Mouse (Mus musculus): Measurements from ENCODE around the gene Gpr157. TPM values are rescaled to one million over a fixed set of nuclear protein-coding genes. Genes with fewer than 3 reads are reported as not detected.
A peak's percentile ranks its signal among the peaks of the same experiment; 100 is the strongest.

The Gpr157 gene
- polyA plus RNA-seq, 1 experiment = 5.1 TPM

DNA sequence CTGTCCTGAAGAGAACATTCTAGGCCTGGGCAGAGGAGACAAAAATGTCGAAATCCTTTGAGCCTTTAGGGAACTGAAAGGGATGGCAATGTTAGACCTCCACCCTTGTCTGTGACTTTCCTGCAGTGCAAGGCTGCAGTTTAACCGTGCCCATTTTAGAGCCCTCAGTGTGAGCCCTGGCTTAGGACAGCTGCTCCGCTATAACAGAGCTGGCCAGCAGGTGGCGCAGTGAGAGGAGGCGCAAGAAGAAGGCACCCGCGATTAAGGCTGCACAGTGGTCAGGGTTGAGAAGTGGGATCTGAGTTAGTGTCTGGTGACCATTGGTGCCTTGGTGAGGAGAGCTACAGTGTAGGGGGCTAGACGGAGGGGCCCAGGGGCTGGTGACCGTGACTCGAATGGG is 49.5 kb downstream of the Gpr157 start:
- H3K4me3 ChIP-seq (ENCODE audit: insufficient read depth, low read length) = no peak overlapping the region
- H3K27ac ChIP-seq (ENCODE audit: insufficient read depth, low read depth, low read length) = no peak overlapping the region
- peaks cover 10% of the 10 kb centered on the region for H3K4me1 ChIP-seq (ENCODE audit: control insufficient read depth, insufficient read depth, low read length)
- TF ChIP-seq POLR2A (IDR thresholded peaks at IDR 0.05; ENCODE audit: borderline replicate concordance, low read depth, low read length) (no peak), CTCF (IDR thresholded peaks at IDR 0.05; ENCODE audit: low read depth, low read length) (peak; percentile 91)

DNA sequence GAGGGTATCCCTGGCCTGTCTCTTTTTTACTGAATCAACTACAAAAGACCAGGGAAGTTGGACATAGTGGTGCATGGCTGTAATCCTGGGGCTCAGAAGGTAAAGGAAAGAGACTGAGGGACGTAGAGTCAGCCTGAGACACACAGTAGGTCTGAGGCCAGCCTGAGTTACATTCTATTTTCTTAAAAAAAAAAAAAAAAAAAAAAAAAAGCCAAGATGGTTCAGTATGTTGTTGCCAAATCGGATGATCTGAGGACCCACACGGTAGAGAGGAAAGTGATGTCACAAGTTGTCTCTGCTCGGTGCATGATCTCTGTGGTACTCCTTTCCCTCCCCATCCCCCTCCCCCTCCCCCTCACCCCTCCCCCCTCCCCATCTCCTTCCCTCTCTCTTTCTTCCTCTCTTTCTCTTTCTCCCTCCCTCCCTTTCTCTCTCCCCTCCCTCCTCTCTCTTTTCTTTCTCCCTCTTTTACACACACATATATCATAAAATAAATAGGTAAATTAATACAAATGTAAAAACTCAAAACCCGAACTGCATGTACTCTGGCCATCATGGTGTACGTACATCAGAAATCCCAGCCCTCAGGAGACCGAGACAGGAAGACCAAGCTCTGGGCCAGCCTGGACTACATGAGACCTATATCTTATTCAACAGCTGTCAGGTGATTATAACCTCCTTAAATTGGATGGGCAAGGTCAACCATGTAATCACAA is 50.4 kb downstream of the Gpr157 start:
- Histone ChIP-seq H3K4me1 (ENCODE audit: control insufficient read depth, insufficient read depth, low read length) (peaks cover 10% of the 10 kb centered on the region), H3K4me3 (ENCODE audit: insufficient read depth, low read length) (no peak overlapping the region), H3K27ac (ENCODE audit: insufficient read depth, low read depth, low read length) (no peak overlapping the region)
- TF ChIP-seq CTCF (IDR thresholded peaks at IDR 0.05; ENCODE audit: low read depth, low read length) (no peak), POLR2A (IDR thresholded peaks at IDR 0.05; ENCODE audit: borderline replicate concordance, low read depth, low read length) (no peak)

DNA sequence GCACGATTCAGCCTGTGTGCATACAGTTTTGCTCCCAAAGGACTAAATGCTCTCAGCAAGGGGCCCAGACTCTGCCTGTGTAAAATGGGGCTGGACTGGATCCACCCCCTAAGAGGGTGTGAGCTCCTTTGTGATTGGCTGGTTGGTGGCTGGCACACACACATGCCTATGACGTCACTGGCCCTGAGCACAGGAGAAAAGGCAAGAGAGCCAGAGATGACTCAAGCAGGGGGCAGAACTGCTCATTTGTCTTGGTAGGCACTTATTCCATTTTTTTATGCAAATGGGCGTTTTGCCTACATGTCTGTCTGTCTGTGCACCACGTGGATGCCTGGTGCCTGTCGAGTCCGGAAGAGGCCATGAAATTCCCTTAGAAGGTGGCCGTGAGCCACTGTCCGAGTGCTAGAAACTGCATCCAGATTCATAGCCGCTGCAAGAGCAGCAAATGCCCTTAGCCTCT is 50.9 kb downstream of the Gpr157 start:
- Histone ChIP-seq H3K4me1 (ENCODE audit: control insufficient read depth, insufficient read depth, low read length) (peaks cover 10% of the 10 kb centered on the region), H3K27ac (ENCODE audit: insufficient read depth, low read depth, low read length) (no peak overlapping the region), H3K4me3 (ENCODE audit: insufficient read depth, low read length) (peak overlapping the region; percentile 22)
- no peak for TF ChIP-seq POLR2A (IDR thresholded peaks at IDR 0.05; ENCODE audit: borderline replicate concordance, low read depth, low read length)
- no peak for TF ChIP-seq CTCF (IDR thresholded peaks at IDR 0.05; ENCODE audit: low read depth, low read length)

DNA sequence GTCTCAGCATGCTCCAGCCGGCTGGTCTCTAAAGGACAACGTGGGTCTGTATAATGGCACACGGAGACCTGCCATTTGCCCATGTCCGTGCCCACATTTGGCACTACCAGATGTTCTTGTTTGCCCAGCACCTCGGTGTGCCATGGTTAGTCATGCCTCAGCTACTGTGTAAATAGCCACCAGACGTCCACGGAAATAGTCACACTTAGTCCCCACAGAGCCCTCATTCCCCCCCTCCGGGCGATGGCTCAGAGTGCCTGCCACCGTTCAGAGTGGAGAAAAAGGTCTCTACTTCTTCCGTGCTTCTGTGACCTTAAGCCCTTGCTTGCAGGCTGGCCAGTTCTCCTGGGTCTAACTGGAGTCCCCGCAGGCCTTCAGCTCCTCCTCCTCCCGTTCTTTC is 51.9 kb downstream of the Gpr157 start:
- H3K27ac ChIP-seq (ENCODE audit: insufficient read depth, low read depth, low read length) = no peak overlapping the region
- no peak for TF ChIP-seq POLR2A (IDR thresholded peaks at IDR 0.05; ENCODE audit: borderline replicate concordance, low read depth, low read length)
- TF ChIP-seq CTCF (IDR thresholded peaks at IDR 0.05; ENCODE audit: low read depth, low read length) = no peak
- no peak overlapping the region for H3K4me3 ChIP-seq (ENCODE audit: insufficient read depth, low read length)
- H3K4me1 ChIP-seq (ENCODE audit: control insufficient read depth, insufficient read depth, low read length) = peaks cover 10% of the 10 kb centered on the region

DNA sequence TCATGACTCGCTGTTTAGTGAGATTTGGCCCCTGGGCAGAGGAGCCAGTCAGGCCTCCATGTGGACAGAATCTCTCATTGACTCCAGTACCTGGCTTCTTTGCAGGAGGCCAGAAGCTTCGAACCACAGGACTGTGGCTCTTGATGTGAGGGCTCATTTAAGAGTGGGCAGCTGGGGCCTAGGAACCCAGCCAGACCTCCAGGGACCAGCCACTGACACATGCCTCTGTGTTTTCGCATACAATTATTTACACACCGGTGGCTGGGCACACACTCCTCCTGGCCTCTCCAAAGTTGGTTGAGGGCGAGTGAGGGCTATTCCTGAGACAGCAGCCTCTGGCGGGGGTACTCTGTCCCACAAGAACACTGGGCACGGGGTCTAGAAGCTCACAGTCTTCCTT is 53.2 kb downstream of the Gpr157 start:
- no peak overlapping the region for H3K4me3 ChIP-seq (ENCODE audit: insufficient read depth, low read length)
- H3K27ac ChIP-seq (ENCODE audit: insufficient read depth, low read depth, low read length) = no peak overlapping the region
- H3K4me1 ChIP-seq (ENCODE audit: control insufficient read depth, insufficient read depth, low read length) = peaks cover 10% of the 10 kb centered on the region
- TF ChIP-seq POLR2A (IDR thresholded peaks at IDR 0.05; ENCODE audit: borderline replicate concordance, low read depth, low read length) = no peak
- no peak for TF ChIP-seq CTCF (IDR thresholded peaks at IDR 0.05; ENCODE audit: low read depth, low read length)

DNA sequence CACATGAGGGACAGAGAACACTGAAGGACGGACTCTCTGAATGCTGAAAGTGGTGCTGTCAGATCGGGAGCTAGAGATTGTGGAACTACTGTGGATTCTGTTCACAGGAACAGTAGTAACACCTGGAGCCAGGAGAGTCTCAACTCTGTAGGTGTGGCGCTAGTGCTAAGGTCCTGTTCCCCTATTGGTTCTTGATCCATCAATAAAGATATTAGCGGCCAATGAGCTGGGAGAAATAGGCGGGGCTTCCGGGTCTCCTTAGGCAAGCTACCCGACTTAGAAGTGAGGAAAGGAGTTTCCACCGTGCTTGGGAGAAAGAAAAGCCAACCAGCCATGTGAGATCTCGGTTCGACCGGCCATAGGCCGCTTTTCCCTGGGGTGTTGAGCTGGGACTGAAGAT is 57.1 kb downstream of the Gpr157 start:
- H3K27ac ChIP-seq (ENCODE audit: insufficient read depth, low read depth, low read length) = no peak overlapping the region
- no peak overlapping the region for H3K4me3 ChIP-seq (ENCODE audit: insufficient read depth, low read length)
- TF ChIP-seq CTCF (IDR thresholded peaks at IDR 0.05; ENCODE audit: low read depth, low read length) (no peak), POLR2A (IDR thresholded peaks at IDR 0.05; ENCODE audit: borderline replicate concordance, low read depth, low read length) (no peak)
- peaks cover 2% of the 10 kb centered on the region for H3K4me1 ChIP-seq (ENCODE audit: control insufficient read depth, insufficient read depth, low read length)

DNA sequence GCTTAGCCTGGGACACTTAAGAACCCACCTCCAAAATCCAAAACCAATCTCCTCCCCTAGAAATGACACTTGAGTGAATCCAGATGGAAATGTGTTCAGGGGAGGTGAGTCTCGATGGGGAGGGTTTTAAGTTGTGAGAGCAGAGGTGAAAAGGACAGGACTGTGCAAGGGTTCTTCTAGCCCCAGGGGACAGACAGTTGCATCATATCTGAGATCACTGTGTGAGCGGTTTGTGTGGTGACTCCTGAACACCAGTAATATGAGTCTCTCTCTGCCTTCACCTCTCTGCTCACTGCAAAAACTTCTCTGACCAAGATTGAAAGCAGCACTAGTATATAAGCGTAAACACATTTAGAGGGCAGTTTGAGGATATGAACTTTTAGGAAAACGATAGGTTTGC is 59.1 kb downstream of the Gpr157 start:
- Histone ChIP-seq H3K4me1 (ENCODE audit: control insufficient read depth, insufficient read depth, low read length) (peaks cover 5% of the 10 kb centered on the region), H3K27ac (ENCODE audit: insufficient read depth, low read depth, low read length) (no peak overlapping the region), H3K4me3 (ENCODE audit: insufficient read depth, low read length) (no peak overlapping the region)
- TF ChIP-seq POLR2A (IDR thresholded peaks at IDR 0.05; ENCODE audit: borderline replicate concordance, low read depth, low read length) (no peak), CTCF (IDR thresholded peaks at IDR 0.05; ENCODE audit: low read depth, low read length) (no peak)

DNA sequence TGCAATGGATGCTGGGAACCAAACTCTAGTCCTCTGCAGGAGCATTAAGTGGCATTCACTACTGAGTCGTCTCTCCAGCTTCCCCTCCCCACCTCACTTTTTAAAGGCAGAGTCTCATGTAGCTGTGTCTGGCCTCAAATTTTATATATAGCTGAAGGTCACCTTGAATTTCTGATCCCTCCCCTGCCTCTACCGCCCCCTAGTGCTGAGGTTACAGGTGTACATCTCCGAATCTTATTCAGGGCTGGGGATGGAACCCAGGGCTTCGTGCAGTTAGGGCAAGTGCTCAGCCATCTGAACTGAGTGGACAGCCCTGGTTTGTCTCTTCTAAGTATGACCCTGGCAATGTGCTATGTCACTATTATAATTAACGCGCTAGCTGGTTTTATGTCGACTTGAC is 63.9 kb downstream of the Gpr157 start:
- Histone ChIP-seq H3K27ac (ENCODE audit: insufficient read depth, low read depth, low read length) (no peak overlapping the region), H3K4me1 (ENCODE audit: control insufficient read depth, insufficient read depth, low read length) (peaks cover 14% of the 10 kb centered on the region), H3K4me3 (ENCODE audit: insufficient read depth, low read length) (no peak overlapping the region)
- TF ChIP-seq CTCF (IDR thresholded peaks at IDR 0.05; ENCODE audit: low read depth, low read length) = 0 out of 2 replicates have a peak, but pooled peaks have one; percentile 17
- no peak for TF ChIP-seq POLR2A (IDR thresholded peaks at IDR 0.05; ENCODE audit: borderline replicate concordance, low read depth, low read length)

DNA sequence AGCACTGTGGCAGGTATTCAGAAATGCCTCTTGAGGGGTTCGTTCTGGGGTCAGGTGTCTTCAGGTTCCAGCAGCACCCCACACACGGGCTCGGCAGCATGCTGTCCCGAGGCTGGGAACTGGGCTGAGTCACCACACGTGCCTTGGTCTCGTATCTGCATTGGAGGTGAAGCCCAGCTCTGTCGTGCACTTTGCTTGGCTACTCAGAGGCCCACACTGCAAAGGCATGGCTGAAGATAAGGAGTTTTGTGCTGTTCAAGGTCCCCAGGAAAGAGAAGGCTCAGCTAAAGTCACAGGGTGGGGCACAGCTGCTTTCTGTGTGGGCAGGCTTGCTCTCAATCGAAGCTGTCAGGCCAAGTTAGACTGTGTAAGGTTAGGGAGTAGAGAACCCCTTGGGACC is 65.3 kb downstream of the Gpr157 start:
- Histone ChIP-seq H3K4me3 (ENCODE audit: insufficient read depth, low read length) (no peak overlapping the region), H3K4me1 (ENCODE audit: control insufficient read depth, insufficient read depth, low read length) (peaks cover 14% of the 10 kb centered on the region), H3K27ac (ENCODE audit: insufficient read depth, low read depth, low read length) (no peak overlapping the region)
- TF ChIP-seq POLR2A (IDR thresholded peaks at IDR 0.05; ENCODE audit: borderline replicate concordance, low read depth, low read length) (no peak), CTCF (IDR thresholded peaks at IDR 0.05; ENCODE audit: low read depth, low read length) (no peak)

DNA sequence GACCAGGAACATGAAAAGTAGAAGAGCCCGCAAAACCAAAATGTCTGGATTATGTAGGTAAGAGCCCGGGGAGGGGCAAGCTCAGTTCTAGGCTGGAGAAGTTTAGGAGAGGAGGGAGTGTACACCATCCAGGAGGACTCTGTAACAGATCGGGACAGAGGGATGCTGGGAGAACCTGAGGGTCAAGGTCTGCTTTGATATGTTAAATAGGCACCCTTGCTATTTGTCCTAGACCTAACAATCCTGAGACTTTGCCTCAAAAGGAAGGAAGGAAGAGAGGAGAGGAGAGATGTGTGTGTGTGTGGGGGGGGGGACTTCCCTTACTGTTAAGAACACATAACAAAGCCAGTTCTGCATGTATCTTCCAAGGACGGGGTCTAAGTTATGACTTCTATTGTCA is 68.1 kb downstream of the Gpr157 start:
- no peak overlapping the region for H3K4me3 ChIP-seq (ENCODE audit: insufficient read depth, low read length)
- H3K4me1 ChIP-seq (ENCODE audit: control insufficient read depth, insufficient read depth, low read length) = peaks cover 9% of the 10 kb centered on the region
- no peak overlapping the region for H3K27ac ChIP-seq (ENCODE audit: insufficient read depth, low read depth, low read length)
- TF ChIP-seq CTCF (IDR thresholded peaks at IDR 0.05; ENCODE audit: low read depth, low read length) = no peak
- no peak for TF ChIP-seq POLR2A (IDR thresholded peaks at IDR 0.05; ENCODE audit: borderline replicate concordance, low read depth, low read length)

Other genes with a start within 250 kb of the Gpr157 start
- gene Spsb1, start 132.3 kb upstream of the Gpr157 start, polyA plus RNA-seq (2012; ENCODE audit: insufficient read depth, insufficient read length, missing spikeins) = 1.2 TPM in 1 of 2 replicates, not detected in the other
- gene H6pd, start 78.3 kb upstream of the Gpr157 start, polyA plus RNA-seq (2012; ENCODE audit: insufficient read depth, insufficient read length, missing spikeins) = 35.4 and 41.1 TPM in 2 replicates
- gene Slc2a5, start 31.9 kb downstream of the Gpr157 start, polyA plus RNA-seq (2012; ENCODE audit: insufficient read depth, insufficient read length, missing spikeins) = 0.43 TPM in 1 of 2 replicates, not detected in the other
- gene Slc2a7, start 61.6 kb downstream of the Gpr157 start, polyA plus RNA-seq (2012; ENCODE audit: insufficient read depth, insufficient read length, missing spikeins) = not detected in 2 replicates
- not detected in 2 replicates for gene Car6, start 114.0 kb downstream of the Gpr157 start, polyA plus RNA-seq (2012; ENCODE audit: insufficient read depth, insufficient read length, missing spikeins)
- 331 and 370 TPM in 2 replicates for gene Eno1, start 149.4 kb downstream of the Gpr157 start, polyA plus RNA-seq (2012; ENCODE audit: insufficient read depth, insufficient read length, missing spikeins)
- gene Rere, start 194.3 kb downstream of the Gpr157 start, polyA plus RNA-seq (2012; ENCODE audit: insufficient read depth, insufficient read length, missing spikeins) = 77.7 and 90.2 TPM in 2 replicates

Measured in bone marrow macrophage, adult 2 months (primary cell).